Mouse (Mus musculus): ENCODE results near the gene Rnf126.
"Not testable (repeated sequence)": the region's sequence is repeated elsewhere in the genome, so short reads cannot be mapped to it uniquely, and the experiment has no call there.

The Rnf126 gene

DNA sequence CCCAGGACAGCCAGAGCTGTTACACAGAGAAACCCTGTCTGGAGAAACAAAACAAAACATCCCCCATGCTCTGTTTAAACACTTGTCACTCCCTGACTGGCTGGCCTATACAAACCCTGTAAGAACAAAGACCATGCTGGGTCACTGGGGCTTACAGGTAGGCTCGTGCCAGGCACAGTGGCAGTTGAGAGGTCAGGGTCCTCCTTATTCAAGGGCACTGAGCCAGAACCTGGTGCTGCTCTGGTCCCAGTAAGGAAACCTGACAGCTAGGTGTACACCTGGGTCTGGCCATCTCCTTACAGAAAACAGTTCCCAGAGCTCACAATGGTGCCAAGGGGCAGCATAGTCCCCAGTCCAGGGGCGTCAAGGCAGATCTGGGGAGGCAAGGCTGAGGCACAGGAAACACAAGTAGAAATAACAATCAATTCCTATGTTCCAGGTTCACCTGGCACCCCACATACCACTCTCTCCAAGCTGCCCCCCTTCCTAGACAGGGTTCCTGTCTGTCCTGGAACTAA lies 1.5 kb downstream of the Rnf126 start:
- no peak for DNase-seq

DNA sequence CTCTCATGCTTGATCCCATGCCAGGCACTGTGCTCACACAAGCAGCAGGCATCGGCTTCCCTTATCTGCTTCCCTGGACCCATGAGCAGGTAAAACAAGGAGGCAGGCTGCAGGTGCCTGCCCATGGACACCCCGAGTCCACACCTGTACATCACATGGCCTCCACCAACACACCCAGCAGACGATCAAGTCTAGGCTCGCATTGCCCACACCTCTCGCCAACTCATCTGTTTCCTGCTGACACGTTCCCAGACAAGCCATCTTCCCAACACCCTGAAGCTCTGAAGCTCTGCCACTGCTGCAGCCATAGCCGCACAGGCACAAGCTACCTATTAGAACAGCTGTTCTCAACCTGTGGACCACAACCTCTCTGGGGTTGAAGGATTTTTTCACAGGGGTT lies 2.5 kb downstream of the Rnf126 start:
- no peak for DNase-seq

DNA sequence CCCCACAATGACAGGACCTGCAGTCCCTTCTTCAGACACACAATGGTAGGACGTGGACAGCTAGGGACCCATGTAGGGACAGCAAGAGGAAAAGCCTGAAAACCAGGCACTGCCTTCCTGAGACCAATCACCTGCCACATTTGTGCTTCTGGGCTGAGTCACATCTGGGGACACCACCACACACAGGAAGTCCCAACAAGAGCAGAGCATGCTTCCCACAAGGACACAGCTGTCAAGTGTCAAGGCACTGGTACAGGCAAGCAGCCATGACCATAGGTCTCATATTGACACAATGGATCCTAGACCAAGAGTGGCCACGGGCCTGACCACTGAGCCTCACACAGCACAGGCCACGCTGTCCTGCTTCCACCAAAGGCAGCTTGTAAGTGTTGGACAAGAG lies 3.9 kb downstream of the Rnf126 start:
- no peak for DNase-seq

DNA sequence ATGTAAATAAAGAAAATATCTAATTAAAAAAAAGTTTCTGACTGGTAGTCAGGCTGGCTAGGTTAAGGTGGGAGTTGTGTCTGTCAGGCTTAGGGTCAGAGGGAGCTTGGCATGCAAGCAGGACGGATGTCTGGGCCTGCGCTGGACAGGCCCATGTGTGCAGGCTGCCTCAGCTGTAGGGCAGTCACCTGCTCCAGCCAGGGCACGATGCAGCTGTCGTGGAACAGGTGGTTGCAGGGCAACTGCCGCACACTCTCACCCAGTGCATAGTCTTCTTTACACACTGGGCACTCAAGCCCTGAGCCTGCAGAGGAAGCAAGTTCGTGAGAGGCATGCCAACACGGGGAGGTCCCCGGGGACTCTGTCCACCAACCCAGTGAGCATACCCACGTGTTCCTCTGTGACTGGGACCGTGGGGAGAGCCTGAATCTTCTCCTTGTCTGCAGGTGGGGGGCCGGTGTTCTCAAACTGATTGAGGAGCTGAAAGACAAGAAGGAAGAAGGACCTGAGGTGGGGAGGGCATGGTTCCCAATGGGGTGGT lies 6.1 kb downstream of the Rnf126 start:
- DNase-seq = no peak

DNA sequence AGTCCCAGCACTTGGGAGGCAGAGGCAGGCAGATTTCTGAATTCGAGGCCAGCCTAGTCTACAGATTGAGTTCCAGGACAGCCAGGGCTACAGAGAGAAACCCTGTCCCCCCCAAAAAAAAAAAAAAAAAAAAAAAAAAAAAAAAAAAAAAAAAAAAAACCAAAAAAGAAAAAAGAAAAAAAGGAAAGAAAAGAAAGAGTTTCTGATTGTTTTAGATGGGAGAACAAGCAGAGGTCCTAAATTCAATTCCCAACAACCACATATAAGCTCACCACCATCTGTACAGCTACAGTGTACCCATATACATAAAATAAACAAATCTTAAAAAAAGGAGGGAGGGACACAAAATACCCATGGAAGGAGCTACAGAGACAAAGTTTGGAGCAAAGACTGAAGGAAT lies 7.1 kb downstream of the Rnf126 start:
- not testable (repeated sequence) for DNase-seq

DNA sequence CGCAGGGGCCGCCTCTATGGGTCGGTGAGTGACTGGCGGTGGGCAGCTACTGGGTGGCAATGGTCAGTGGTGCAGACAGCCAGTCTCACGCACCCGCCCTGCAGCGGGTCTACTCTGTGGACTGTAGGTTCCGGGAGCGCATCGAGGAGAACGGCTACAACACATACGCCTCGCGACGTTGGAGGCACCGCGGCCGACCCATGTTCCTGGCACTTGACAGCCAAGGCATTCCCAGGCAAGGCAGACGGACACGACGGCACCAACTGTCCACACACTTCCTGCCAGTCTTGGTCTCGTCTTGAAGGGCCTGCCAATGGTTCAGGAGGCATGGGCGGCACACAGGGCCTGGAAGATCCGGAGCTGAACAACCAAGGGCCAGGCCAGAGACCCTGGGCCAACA lies 10.1 kb downstream of the Rnf126 start:
- DNase-seq = no peak

DNA sequence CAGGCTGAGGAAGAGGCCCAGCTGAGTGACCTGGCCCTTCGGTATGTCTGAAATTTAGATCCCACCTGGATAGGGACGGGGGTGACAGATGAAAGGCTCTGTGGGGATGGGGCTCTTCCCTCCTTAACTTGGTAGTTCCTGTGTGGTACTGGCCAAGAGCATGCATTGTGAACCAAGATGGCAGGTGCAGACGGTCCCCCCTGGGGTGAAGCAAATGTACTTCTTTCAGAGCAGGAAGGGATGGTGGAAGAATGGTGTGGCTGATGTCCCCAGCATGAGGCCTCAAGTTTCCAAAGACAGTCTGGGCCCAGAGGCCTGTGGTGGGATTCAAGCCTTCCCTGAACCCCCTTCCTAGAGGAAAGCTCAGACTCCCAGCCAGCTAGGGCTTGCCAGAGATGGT lies 10.9 kb downstream of the Rnf126 start:
- DNase-seq = no peak

DNA sequence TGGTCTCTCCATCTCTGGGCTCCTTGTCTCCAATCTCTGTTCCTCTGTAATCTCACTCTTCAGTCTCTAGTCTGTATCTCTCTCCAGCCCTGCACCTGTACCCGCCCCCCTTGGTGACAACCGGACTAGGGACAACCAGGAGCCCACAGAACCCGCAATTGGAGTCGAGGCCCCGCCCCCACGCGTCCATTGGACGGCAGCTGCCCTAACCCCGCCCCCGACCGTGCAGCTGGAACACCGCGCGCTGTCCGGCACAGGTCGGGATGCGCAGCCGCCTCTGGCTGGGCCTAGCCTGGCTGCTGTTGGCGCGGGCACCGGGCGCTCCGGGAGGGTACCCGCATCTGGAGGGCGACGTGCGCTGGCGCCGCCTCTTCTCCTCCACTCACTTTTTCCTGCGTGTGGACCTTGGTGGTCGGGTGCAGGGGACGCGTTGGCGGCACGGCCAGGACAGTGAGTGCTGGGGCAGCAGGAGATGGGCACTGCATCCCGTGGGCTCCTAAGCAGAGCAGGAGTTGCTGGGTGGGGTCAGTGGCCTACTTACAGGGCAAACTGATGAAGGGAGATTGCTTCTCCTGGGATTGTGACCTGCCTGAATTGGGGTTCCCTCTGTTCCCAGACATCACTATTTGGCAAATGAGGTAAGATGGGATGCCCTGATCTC lies 11.8 kb downstream of the Rnf126 start, which contains the start of gene Fgf22:
Fgf22 (plus strand) TSS at position 221 of the 661 bp plus-strand sequence.
- DNase-seq = peak; percentile 59

DNA sequence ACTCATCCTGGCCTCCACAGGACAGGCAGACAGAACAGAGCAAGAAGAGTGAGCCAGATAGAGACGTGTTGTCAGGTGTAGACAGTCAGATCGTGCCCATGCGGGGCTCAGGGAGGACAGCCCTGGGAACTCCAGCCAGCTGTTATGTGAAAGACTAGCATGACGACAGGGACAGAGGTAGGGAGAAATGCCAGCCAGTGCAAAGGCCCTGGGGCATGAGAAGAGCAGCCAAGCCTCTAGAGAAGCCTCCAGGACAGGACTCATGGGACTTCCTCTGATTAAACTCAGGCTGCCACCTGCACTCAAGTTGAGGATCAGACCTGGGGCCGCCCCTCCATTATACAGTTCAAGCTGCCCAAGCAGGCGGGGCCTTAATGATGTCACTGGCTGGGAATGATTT lies 18.3 kb downstream of the Rnf126 start:
- no peak for DNase-seq

DNA sequence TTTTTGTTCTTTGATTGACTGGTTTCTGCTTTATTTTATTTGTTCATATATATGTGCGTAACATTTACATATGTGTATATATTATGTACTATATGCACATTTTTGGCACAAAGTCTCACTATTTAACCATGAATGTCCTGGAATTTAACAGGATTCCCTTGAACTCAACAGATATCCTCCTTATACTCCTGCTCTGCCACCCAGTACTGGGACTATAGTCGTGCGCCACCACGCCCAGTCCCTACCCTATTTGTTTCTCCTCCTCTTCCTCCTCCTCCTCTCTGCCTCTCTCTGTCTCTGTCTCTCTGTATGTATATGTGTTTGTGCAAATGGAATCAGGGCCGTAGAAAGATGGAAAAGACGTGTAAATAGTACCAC lies 20.0 kb downstream of the Rnf126 start:
- no peak for DNase-seq

DNA sequence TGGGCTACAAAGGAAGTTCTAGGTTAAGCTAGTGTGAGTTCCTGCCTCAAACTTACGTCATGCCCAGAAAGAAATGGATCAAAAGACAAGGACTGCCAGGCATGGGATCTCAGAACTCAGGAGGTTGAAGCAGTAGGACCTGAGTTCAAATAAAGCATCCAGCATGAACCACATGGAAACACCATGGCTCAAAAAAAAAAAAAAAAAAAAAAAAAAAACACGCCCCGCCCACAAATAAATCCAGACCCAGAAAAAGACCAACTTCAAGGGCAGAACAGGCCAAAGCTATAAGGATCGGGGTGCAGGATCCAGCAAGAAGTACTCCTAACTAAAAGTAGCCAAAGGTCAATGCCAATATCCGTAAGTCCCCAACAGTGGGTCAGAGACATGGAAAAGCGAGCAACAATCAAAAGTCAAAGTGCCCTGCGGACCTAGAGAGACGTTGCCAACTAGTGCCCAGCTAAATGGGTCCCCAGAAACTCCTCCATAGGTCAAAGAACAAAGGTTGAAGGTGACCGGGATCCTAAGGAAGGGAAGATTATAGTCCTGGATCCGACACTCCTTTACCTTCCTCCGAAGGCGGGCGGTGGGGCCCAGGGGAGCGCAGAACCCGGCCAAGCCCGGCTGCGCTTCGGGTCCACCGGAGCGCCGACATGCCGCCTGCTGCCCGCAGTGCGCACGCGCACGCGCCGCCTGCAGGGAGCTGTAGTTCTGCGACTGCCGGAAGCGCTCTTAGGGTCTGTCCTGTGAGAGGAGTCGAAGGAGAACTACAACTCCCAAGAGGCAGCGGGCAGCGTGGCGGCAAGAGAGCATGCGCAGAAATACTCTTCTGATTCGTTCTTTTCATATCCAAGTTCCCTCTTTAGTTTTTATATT lies 20.6 kb downstream of the Rnf126 start, which contains the start of gene Polrmt:
Polrmt (minus strand) TSS at position 684 of the 876 bp plus-strand sequence.
- peak; percentile 95 for DNase-seq

DNA sequence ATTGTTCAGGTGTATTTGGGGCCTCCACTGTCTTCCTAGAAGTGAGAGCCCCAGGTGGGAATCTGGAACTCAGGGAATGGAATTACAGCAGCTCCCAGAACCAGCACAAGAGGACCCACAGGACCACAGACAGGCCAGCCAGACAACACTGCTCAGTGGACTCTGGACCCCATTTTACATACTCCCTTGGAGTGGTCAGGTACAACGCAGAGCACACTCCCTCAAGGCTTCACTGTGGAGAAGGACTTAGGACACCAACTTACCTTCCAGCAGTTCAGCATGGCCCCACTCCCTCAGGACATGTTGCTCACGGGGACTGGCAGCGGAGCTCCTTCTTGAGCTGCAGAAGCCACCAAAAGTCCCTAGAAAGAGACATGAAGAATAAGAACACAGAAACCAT lies 21.3 kb downstream of the Rnf126 start:
- no peak for DNase-seq

DNA sequence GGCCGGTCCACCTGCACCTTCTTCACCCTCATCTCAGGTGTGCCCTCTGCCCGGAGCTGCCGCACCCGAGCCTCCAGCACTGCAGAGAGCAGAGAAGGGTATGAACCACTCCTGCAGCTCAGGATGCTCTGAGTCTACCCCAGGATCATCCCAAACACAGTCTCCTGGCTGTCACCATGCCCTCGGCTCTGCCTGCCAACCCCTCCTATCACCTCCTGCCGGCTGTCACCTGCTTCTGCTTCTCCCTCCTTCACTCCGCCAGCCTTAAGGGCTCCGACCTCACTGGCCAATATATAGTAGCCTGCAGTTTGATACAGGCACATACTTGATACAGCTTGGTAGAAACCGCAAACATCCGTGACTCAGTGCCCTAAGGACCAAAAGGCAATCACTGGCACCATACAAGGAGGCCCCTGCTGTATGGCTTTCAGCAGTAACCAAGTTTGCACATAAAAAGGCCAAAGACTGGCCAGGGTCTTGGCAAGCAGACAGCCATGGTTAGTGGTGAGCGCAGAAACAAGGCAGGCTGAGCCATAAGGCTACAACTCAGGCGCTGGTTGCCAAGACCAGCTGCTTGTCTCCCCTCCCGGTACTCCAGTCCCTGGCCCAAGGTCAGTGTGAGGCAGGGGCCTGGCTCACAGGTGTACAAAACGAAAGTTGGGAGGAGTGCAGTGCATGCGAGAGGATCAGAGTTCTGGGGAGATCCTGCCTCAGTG lies 22.9 kb downstream of the Rnf126 start:
- DNase-seq = no peak

DNA sequence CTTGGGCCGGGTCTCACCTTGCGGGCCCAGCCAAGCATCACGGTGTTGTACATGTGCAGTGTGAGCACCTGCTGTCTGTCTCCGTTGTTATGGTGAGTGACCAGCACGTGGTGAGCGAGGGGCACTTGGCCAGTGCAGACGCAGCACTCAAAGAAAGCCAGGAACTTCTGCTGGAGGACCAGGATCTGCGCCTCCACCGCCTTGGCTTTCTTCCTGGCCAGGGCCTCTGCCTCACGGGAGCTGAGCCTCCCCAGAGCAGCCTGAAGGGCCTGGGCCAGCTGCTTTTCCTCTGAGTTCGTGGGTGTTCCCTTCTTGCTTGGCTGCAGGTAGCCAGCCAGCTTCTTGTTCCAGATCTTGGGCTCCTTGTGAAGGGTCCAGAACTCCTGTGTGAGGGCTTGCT lies 23.6 kb downstream of the Rnf126 start:
- DNase-seq = no peak

DNA sequence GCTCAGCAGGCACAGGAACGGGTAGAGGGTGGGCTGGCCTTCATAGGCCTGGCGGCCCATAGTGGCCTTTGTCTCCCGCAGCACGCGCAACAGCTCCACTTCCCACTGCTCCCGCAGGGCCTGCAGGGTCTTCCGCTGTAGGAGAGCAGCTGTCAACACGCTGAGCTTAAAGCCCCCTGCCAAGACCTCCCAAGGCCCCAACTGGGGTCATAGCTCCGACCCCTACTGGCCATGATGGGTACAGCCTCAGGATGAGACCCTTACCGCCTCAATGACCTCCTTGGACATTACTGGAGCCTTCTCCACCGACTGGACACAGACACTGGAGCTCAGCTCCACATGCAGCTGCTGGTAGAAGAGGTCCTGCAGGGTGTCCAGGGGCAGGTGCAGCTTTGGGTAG lies 25.9 kb downstream of the Rnf126 start:
- no peak for DNase-seq

DNA sequence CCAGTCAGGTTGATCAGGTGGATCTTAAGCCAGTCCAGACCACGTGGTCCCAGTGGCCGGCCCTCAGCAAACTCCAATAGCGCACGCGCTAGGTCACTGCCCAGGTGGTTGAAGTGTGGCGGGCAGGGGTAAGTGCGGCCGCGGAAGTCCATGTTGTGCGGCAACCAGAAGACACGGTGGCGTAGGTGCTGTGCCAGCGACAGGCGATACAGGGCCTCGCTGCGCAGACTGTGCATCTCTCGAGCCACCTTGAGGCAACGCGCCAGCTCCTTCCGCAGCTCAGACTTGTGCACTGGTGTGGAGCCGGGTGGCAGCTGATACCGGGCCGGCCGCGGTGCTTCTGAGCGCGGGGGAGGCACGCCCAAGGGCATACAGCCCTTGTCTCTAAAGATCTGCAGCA lies 27.5 kb downstream of the Rnf126 start:
- no peak for DNase-seq

DNA sequence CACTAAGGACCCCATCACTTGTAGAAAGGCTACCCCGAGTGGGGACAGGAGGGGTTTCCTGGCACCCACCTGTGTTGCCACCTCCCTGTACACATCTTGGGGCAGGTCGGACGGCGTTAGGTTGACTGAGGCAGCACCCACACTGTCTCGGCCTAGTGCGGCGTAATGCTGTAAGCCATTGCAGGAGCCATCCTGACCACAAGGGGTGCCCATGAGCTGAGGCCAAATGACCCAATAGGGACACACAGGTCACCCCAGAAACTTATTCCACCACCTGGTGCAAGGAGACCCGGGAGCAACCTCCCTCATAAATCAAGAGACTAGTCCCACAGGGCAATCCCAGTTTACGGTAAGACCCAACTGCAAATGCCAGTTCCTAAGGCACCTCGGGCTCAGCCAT lies 28.5 kb downstream of the Rnf126 start:
- DNase-seq = peak; percentile 67

DNA sequence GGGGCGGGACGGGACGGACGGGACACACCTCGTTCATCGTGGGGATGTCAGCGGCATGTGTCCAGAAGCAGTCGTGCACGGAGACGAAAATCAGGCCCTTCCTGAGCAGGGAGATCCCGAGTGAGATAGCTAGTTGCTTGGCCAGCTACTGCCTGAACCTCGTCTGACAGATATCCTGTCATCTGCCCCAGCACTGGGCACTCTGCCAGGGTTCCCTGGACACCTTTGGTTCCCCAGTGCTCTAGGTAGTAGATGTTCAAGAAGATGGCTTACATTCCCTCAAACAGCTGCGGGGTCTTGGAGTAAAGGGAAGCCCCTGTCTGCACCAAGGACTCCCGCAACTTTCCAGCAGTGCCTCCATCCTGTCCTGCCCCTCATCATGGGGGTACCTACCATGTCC lies 30.0 kb downstream of the Rnf126 start:
- no peak for DNase-seq

DNA sequence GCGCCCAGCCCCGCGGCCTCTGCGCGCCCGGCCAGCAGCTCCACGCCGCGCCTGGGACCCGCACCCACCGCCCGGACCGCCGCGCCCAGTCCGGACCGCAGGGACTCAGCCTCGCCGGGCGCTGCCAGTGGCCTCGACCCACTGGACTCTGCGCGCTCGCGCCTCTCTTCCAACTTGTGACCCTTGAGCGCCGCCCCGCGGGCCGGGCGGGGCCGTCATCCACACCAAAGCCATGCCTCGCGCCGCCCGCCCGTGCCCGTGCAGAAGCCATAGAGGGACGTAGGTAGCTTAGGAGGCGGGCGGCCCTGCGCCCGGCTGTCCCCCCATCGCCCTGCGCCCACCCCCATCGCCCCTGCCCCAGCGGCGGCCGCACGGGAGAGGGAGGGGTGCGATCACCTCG lies 31.4 kb downstream of the Rnf126 start:
- no peak for DNase-seq

DNA sequence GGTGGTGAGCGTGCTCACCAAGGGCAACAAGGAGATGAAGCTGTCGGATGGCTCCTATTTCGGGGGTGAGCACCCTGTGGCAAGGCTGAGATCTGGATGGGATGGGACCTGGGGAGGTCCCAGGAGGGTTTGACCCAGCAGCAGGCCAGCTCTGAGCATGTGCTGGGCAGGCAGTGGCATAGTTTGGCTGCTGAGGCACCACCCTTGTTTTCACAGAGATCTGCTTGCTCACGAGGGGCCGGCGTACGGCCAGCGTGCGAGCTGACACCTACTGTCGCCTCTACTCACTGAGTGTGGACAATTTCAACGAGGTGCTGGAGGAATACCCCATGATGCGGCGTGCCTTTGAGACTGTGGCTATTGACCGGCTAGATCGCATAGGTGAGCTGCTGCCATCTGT lies 32.9 kb downstream of the Rnf126 start:
- no peak for DNase-seq

DNA sequence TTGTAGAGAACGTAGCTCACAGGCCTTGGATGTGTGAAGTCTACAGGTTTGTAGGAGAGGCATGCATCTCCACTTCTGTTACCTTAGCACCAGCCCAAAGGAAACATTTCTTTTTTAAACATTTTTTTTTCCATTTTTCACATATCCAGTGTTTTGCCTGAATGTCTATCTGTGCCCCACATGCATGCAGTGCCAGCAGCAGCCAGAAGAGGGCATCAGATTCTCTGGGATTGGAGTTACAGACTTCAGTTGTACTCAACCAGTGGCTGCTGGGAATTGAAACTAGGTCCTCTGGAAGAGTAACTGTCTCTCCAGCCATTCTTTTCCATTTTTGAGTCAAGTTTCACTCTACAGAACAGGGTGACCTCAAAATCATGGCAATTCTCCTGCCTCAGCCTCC lies 34.3 kb downstream of the Rnf126 start:
- peak; percentile 77 for DNase-seq

DNA sequence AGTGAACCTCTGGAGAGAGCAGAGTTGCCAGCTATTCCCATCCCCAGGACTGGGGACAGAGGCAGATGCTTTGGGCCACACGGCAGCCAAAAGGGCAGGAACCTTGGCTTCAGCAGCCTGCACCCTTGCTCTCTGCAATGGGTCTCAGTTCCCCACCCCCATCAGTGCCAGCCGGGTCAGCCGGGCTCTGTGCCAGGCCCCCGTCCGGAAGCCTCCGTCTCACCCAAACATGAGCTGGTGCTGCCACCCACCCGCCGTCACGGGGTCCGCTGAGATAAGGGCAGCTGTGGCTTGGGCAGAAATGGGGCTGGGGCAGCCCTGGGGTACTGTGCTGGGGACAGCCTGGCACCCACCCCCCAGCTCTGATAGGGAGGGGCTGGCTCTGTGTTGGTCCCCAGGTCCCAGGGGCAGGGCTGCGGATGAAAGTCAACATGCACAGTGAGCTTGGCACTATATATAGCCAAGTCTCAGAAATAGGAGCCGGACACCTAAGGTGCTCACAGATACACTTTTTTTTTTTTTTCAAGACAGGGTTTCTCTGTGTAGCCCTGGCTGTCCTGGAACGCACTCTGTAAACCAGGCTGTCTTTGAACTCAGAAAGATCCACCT lies 37.3 kb downstream of the Rnf126 start:
- DNase-seq = no peak
